Mouse (Mus musculus) limb, embryonic 10.5 days (tissue): ENCODE measurements around the gene Zfp579. TPM values are rescaled to one million over a fixed set of nuclear protein-coding genes. Genes with fewer than 3 reads are reported as not detected.
"Not testable (repeated sequence)": the region's sequence is repeated elsewhere in the genome, so short reads cannot be mapped to it uniquely, and the experiment has no call there.

Source experiments
- DNase-seq: peaks from one replicate; pipeline ENCODE4 v3.0.0-alpha.2; 2017; ENCODE audit warnings: low spot score
- H3K27ac ChIP-seq: fragments of 300-500 bp; sonication (generic); 2 replicates; pipeline ENCODE4 v1.5.1; 2016; ENCODE audit warnings: mild to moderate bottlenecking
- H3K27me3 ChIP-seq: fragments of 300-500 bp; sonication (generic); 2 replicates; pipeline ENCODE4 v1.6.1; 2016; ENCODE audit warnings: low read depth, mild to moderate bottlenecking; ENCODE audit not compliant: poor library complexity, severe bottlenecking
- H3K36me3 ChIP-seq: fragments of 300-500 bp; sonication (generic); 2 replicates; pipeline ENCODE4 v1.6.1; 2016; ENCODE audit warnings: mild to moderate bottlenecking, moderate library complexity
- H3K4me1 ChIP-seq: fragments of 300-500 bp; sonication (generic); 2 replicates; pipeline ENCODE4 v1.6.1; 2016
- H3K4me3 ChIP-seq: fragments of 300-500 bp; sonication (generic); 2 replicates; pipeline ENCODE4 v1.5.1; 2016; ENCODE audit warnings: mild to moderate bottlenecking, moderate library complexity
- H3K9me3 ChIP-seq: fragments of 300-500 bp; sonication (generic); replicated peaks from 2 replicates; pipeline ENCODE4 v1.6.1; 2016; ENCODE audit warnings: mild to moderate bottlenecking
- WGBS: fragments of 180-500 bp; shearing (Covaris S2); methylation state at CpG from one replicate; pipeline ENCODE4 v1.1.7; 2016; 5-methylcytosine and 5-hydroxymethylcytosine counted together
- polyA plus RNA-seq: library from polyadenylated mRNA; unstranded; fragments of >200 nt; fragmentation: Nextera tagmentation; extraction: Ambion mirVana; gene quantifications from 2 replicates; pipeline ENCODE4 v1.2.1, GENCODE M21; 2016

Gene Zfp579
- polyA plus RNA-seq, 1 experiment from 2014 or later, result 28.3 TPM

GRCm38 (mm10) chr7:5012681-5013513 is 16.9 kb upstream of the Zfp579 start:
- Histone ChIP-seq H3K9me3 (no peaks in the 10 kb centered on the region), H3K4me3 (peak overlapping the region; percentile 69), H3K27ac (no peak overlapping the region), H3K27me3 (no peaks in the 10 kb centered on the region), H3K36me3 (peaks cover 65% of the 10 kb centered on the region), H3K4me1 (peaks cover 16% of the 10 kb centered on the region; the same call in 1 of the 2 replicates)
- 92% methylated on average over 27 of the region's 27 CpGs for WGBS
- DNase-seq, result no peak

GRCm38 (mm10) chr7:5008229-5008628 is 12.3 kb upstream of the Zfp579 start:
- no peak for DNase-seq
- H3K4me3 ChIP-seq, result 0 out of 2 replicates have a peak overlapping the region, but pooled peaks have one; percentile 4
- H3K9me3 ChIP-seq, result no peaks in the 10 kb centered on the region
- H3K4me1 ChIP-seq, result 0 out of 2 replicates have a peak, but pooled peaks cover 9% of the 10 kb centered on the region
- 95% methylated on average over 26 of the region's 26 CpGs for WGBS
- no peaks in the 10 kb centered on the region for H3K27me3 ChIP-seq
- no peak overlapping the region for H3K27ac ChIP-seq
- H3K36me3 ChIP-seq, result peaks cover 73% of the 10 kb centered on the region

- WGBS, result 75% methylated on average over 8 of the region's 8 CpGs
- not testable (repeated sequence) for H3K4me1 ChIP-seq, H3K4me3 ChIP-seq, DNase-seq, H3K27ac ChIP-seq, H3K27me3 ChIP-seq, H3K9me3 ChIP-seq
- peaks cover 19% of the 10 kb centered on the region for H3K36me3 ChIP-seq
Measured at GRCm38 (mm10) chr7:5002876-5003275, 6.9 kb upstream of the Zfp579 start.

GRCm38 (mm10) chr7:4999876-5000275 is 3.9 kb upstream of the Zfp579 start:
- 75% methylated on average over 2 of the region's 2 CpGs for WGBS

GRCm38 (mm10) chr7:4996934-4997333 is 976 bp upstream of the Zfp579 start:
- H3K9me3 ChIP-seq, result peaks cover 5% of the 10 kb centered on the region; the same call in 1 of the 2 replicates
- no peak overlapping the region; the same call in 1 of the 2 replicates for H3K27ac ChIP-seq
- 73% methylated on average over 8 of the region's 8 CpGs for WGBS
- H3K4me3 ChIP-seq, result peak overlapping the region; percentile 70
- no peak for DNase-seq
- peaks cover 31% of the 10 kb centered on the region for H3K4me1 ChIP-seq
- peaks cover 27% of the 10 kb centered on the region for H3K36me3 ChIP-seq
- H3K27me3 ChIP-seq, result peaks cover 36% of the 10 kb centered on the region

More at GRCm38 (mm10) chr7:4999876-5000275, 3.9 kb upstream of the Zfp579 start:
- no peak for DNase-seq
- H3K4me3 ChIP-seq, result no peak overlapping the region
- H3K4me1 ChIP-seq, result peaks cover 21% of the 10 kb centered on the region
- no peak overlapping the region for H3K27ac ChIP-seq
- H3K27me3 ChIP-seq, result peaks cover 7% of the 10 kb centered on the region
- no peaks in the 10 kb centered on the region for H3K9me3 ChIP-seq
- no peaks in the 10 kb centered on the region for H3K36me3 ChIP-seq

- Histone ChIP-seq H3K27me3 (peaks cover 39% of the 10 kb centered on the region), H3K27ac (peak overlapping the region; percentile 84), H3K4me3 (peak overlapping the region; percentile 70), H3K36me3 (peaks cover 36% of the 10 kb centered on the region), H3K9me3 (peaks cover 5% of the 10 kb centered on the region; the same call in 1 of the 2 replicates), H3K4me1 (peaks cover 31% of the 10 kb centered on the region)
- no peak for DNase-seq
- WGBS, result 7% methylated on average over 19 of the region's 19 CpGs
Measured at GRCm38 (mm10) chr7:4995268-4996002, 523 bp downstream of the Zfp579 start.

GRCm38 (mm10) chr7:4993999-4994788 is 1.8 kb downstream of the Zfp579 start:
- no peak for DNase-seq
- peaks cover 5% of the 10 kb centered on the region; the same call in 1 of the 2 replicates for H3K9me3 ChIP-seq
- H3K27me3 ChIP-seq, result peaks cover 39% of the 10 kb centered on the region
- no peak overlapping the region for H3K27ac ChIP-seq
- 45% methylated on average over 59 of the region's 59 CpGs for WGBS
- H3K4me3 ChIP-seq, result peak overlapping the region; percentile 70
- peaks cover 36% of the 10 kb centered on the region for H3K36me3 ChIP-seq
- H3K4me1 ChIP-seq, result peaks cover 31% of the 10 kb centered on the region

- Histone ChIP-seq H3K4me1 (peaks cover 31% of the 10 kb centered on the region), H3K27ac (no peak overlapping the region), H3K4me3 (peak overlapping the region; percentile 70), H3K9me3 (peaks cover 5% of the 10 kb centered on the region; the same call in 1 of the 2 replicates), H3K36me3 (peaks cover 36% of the 10 kb centered on the region), H3K27me3 (peaks cover 39% of the 10 kb centered on the region)
- 19% methylated on average over 55 of the region's 55 CpGs for WGBS
- no peak for DNase-seq
Measured at GRCm38 (mm10) chr7:4993347-4993998, 2.5 kb downstream of the Zfp579 start.

- WGBS, result 73% methylated on average over 2 of the region's 2 CpGs
- H3K4me1 ChIP-seq, result peaks cover under 1% of the 10 kb centered on the region; the same call in 1 of the 2 replicates
- H3K27me3 ChIP-seq, result peaks cover 15% of the 10 kb centered on the region
- no peak overlapping the region for H3K27ac ChIP-seq
- DNase-seq, result no peak
- H3K36me3 ChIP-seq, result peaks cover 20% of the 10 kb centered on the region
- H3K9me3 ChIP-seq, result 0 out of 2 replicates have a peak, but pooled peaks cover 2% of the 10 kb centered on the region
- H3K4me3 ChIP-seq, result no peak overlapping the region
Measured at GRCm38 (mm10) chr7:4988250-4988649, 7.7 kb downstream of the Zfp579 start.

GRCm38 (mm10) chr7:4976832-4977231 is 19.1 kb downstream of the Zfp579 start:
- 91% methylated on average over 7 of the region's 7 CpGs for WGBS
- Histone ChIP-seq H3K27ac (no peak overlapping the region), H3K9me3 (no peaks in the 10 kb centered on the region), H3K27me3 (no peaks in the 10 kb centered on the region), H3K4me3 (no peak overlapping the region), H3K4me1 (peaks cover 3% of the 10 kb centered on the region; the same call in 1 of the 2 replicates), H3K36me3 (no peaks in the 10 kb centered on the region)
- DNase-seq, result no peak

GRCm38 (mm10) chr7:4975455-4975854 is 20.5 kb downstream of the Zfp579 start:
- Histone ChIP-seq H3K4me1 (peaks cover 3% of the 10 kb centered on the region; the same call in 1 of the 2 replicates), H3K36me3 (no peaks in the 10 kb centered on the region), H3K4me3 (no peak overlapping the region), H3K27me3 (no peaks in the 10 kb centered on the region), H3K9me3 (no peaks in the 10 kb centered on the region), H3K27ac (no peak overlapping the region)
- no peak for DNase-seq
- WGBS, result 56% methylated on average over 4 of the region's 4 CpGs
